18 mouse cellular contexts compared by ENCODE assay signal in genomic region chr4:151171117-151171516, GRCm38 (mm10).
DNase-seq lines count a peak whose midpoint lies in the region; ATAC-seq and TF ChIP-seq lines count a peak whose summit lies in the region.
"Had no signal": no experiment of that assay in that cellular context is flagged by ENCODE, and none has a peak within 500 bp of the region (broad histone marks: within the 10 kb centered on the region; RNA-seq: fewer than 3 reads in every experiment).

No protein-coding gene starts in this region.

- no peaks in the 10 kb centered on the region for H3K9me3 ChIP-seq in forebrain, embryonic 16.5 days (ENCODE audit: control insufficient read depth, low read length)
- H3K9me3 ChIP-seq in forebrain, embryonic 14.5 days (replicated peaks; ENCODE audit: control insufficient read depth, low read length): no peaks in the 10 kb centered on the region
- H3K9me3 ChIP-seq in lung, postnatal 0 days (ENCODE audit: low read length): no peaks in the 10 kb centered on the region
- no peaks in the 10 kb centered on the region for H3K9me3 ChIP-seq in intestine, embryonic 14.5 days (ENCODE audit: control insufficient read depth, low read length)
- H3K9me3 ChIP-seq in stomach, embryonic 14.5 days (ENCODE audit: control insufficient read depth, low read depth, low read length): no peaks in the 10 kb centered on the region
- H3K9me3 ChIP-seq: embryonic facial prominence, embryonic 12.5 days; liver, embryonic 12.5 days had no signal

- H3K27me3 ChIP-seq in forebrain, embryonic 16.5 days (replicated peaks; ENCODE audit: control insufficient read depth, insufficient read depth, low read length): peaks cover 19% of the 10 kb centered on the region
- 0 out of 2 replicates have a peak, but pooled peaks cover 12% of the 10 kb centered on the region for H3K27me3 ChIP-seq in forebrain, embryonic 14.5 days (replicated peaks; ENCODE audit: control insufficient read depth, insufficient read depth, low read length)
- 0 out of 2 replicates have a peak, but pooled peaks cover 4% of the 10 kb centered on the region for H3K27me3 ChIP-seq in lung, postnatal 0 days (replicated peaks; ENCODE audit: insufficient read depth, low read length)
- H3K27me3 ChIP-seq in intestine, embryonic 14.5 days (replicated peaks; ENCODE audit: control insufficient read depth, insufficient read depth, low read length): no peaks in the 10 kb centered on the region
- no peaks in the 10 kb centered on the region for H3K27me3 ChIP-seq in stomach, embryonic 14.5 days (ENCODE audit: control insufficient read depth, insufficient read depth, low read length)
- H3K27me3 ChIP-seq: liver, embryonic 12.5 days had no signal

- no peak overlapping the region; the same call in 1 of the 2 replicates for H3K27ac ChIP-seq in forebrain, embryonic 16.5 days (ENCODE audit: low read length)
- no peak overlapping the region for H3K27ac ChIP-seq in forebrain, embryonic 14.5 days (ENCODE audit: low read depth, low read length)
- no peak overlapping the region for H3K27ac ChIP-seq in lung, postnatal 0 days (ENCODE audit: low read length)
- no peak overlapping the region for H3K27ac ChIP-seq in intestine, embryonic 14.5 days (ENCODE audit: low read depth)
- H3K27ac ChIP-seq in stomach, embryonic 14.5 days (ENCODE audit: low read length): peak overlapping the region; percentile 4; the same call in 1 of the 2 replicates
- H3K27ac ChIP-seq: embryonic facial prominence, embryonic 12.5 days; gastrocnemius, adult 2 months; liver, embryonic 12.5 days; macrophage had no signal

- 0 out of 2 replicates have a peak, but pooled peaks have one; percentile 21 for ATAC-seq in forebrain, embryonic 16.5 days
- no peak for ATAC-seq in forebrain, embryonic 14.5 days
- no peak for ATAC-seq in lung, postnatal 0 days
- no peak; the same call in 1 of the 2 replicates for ATAC-seq in intestine, embryonic 14.5 days (replicated peaks; ENCODE audit: low FRiP score, low TSS enrichment, low read depth)
- ATAC-seq in stomach, embryonic 14.5 days (ENCODE audit: insufficient number of reproducible peaks, insufficient read depth, low FRiP score, low read depth): 0 out of 2 replicates have a peak, but pooled peaks have one; percentile 5
- ATAC-seq: liver, embryonic 12.5 days; Patski had no signal

- H3K4me3 ChIP-seq in forebrain, embryonic 16.5 days (replicated peaks; ENCODE audit: low read length): no peak overlapping the region
- no peak overlapping the region for H3K4me3 ChIP-seq in forebrain, embryonic 14.5 days (ENCODE audit: low read depth, low read length)
- H3K4me3 ChIP-seq in lung, postnatal 0 days (ENCODE audit: low read depth, low read length): no peak overlapping the region
- no peak overlapping the region for H3K4me3 ChIP-seq in intestine, embryonic 14.5 days (ENCODE audit: low read depth, low read length)
- no peak overlapping the region for H3K4me3 ChIP-seq in stomach, embryonic 14.5 days (ENCODE audit: low read depth, low read length)
- H3K4me3 ChIP-seq: embryonic facial prominence, embryonic 12.5 days; gastrocnemius, adult 2 months; liver, embryonic 12.5 days had no signal

- H3K4me1 ChIP-seq in forebrain, embryonic 16.5 days (replicated peaks; ENCODE audit: control insufficient read depth, insufficient read depth, low read length): peaks cover 33% of the 10 kb centered on the region
- H3K4me1 ChIP-seq in forebrain, embryonic 14.5 days (ENCODE audit: control insufficient read depth, insufficient read depth, low read length): peaks cover 14% of the 10 kb centered on the region
- H3K4me1 ChIP-seq in lung, postnatal 0 days (ENCODE audit: insufficient read depth, low read depth, low read length): peaks cover 5% of the 10 kb centered on the region; the same call in 1 of the 2 replicates
- H3K4me1 ChIP-seq in intestine, embryonic 14.5 days (replicated peaks; ENCODE audit: control insufficient read depth, insufficient read depth, low read length): peaks cover 24% of the 10 kb centered on the region
- peaks cover 9% of the 10 kb centered on the region; the same call in 1 of the 2 replicates for H3K4me1 ChIP-seq in stomach, embryonic 14.5 days (ENCODE audit: control insufficient read depth, insufficient read depth, low read length)
- H3K4me1 ChIP-seq: embryonic facial prominence, embryonic 12.5 days; liver, embryonic 12.5 days had no signal

- 79% methylated on average over 3 of the region's 3 CpGs for WGBS in forebrain, embryonic 16.5 days
- WGBS in forebrain, embryonic 14.5 days: 70% methylated on average over 3 of the region's 3 CpGs
- WGBS in lung, postnatal 0 days: 61% methylated on average over 3 of the region's 3 CpGs
- WGBS in intestine, embryonic 14.5 days: 45% methylated on average over 3 of the region's 3 CpGs
- WGBS in stomach, embryonic 14.5 days: 53% methylated on average over 3 of the region's 3 CpGs

- no peaks in the 10 kb centered on the region for H3K36me3 ChIP-seq in forebrain, embryonic 16.5 days (ENCODE audit: control insufficient read depth, insufficient read depth)
- H3K36me3 ChIP-seq in forebrain, embryonic 14.5 days (ENCODE audit: control insufficient read depth, insufficient read depth, low read length): no peaks in the 10 kb centered on the region
- H3K36me3 ChIP-seq in lung, postnatal 0 days (ENCODE audit: insufficient read depth, low read length): no peaks in the 10 kb centered on the region
- H3K36me3 ChIP-seq in intestine, embryonic 14.5 days (ENCODE audit: control insufficient read depth, insufficient read depth, low read length): no peaks in the 10 kb centered on the region
- H3K36me3 ChIP-seq in stomach, embryonic 14.5 days (ENCODE audit: control insufficient read depth, insufficient read depth, low read length): no peaks in the 10 kb centered on the region
- H3K36me3 ChIP-seq: embryonic facial prominence, embryonic 12.5 days; liver, embryonic 12.5 days had no signal

- no peak overlapping the region for H3K4me2 ChIP-seq in forebrain, embryonic 16.5 days (ENCODE audit: low read length)
- no peak overlapping the region for H3K4me2 ChIP-seq in forebrain, embryonic 14.5 days (ENCODE audit: low read length)
- H3K4me2 ChIP-seq in lung, postnatal 0 days (replicated peaks; ENCODE audit: low read depth, low read length): 0 out of 2 replicates have a peak overlapping the region, but pooled peaks have one; percentile 22
- peak overlapping the region; percentile 33 for H3K4me2 ChIP-seq in intestine, embryonic 14.5 days (ENCODE audit: low read length)
- H3K4me2 ChIP-seq in stomach, embryonic 14.5 days (replicated peaks; ENCODE audit: low read depth, low read length): peak overlapping the region; percentile 36
- H3K4me2 ChIP-seq: embryonic facial prominence, embryonic 12.5 days; liver, embryonic 12.5 days had no signal

- TF ChIP-seq EP300 in lung, postnatal 0 days (IDR thresholded peaks at IDR 0.05): no peak

- H3K9ac ChIP-seq in forebrain, embryonic 16.5 days (replicated peaks; ENCODE audit: low read depth, low read length): no peak overlapping the region
- H3K9ac ChIP-seq in forebrain, embryonic 14.5 days (ENCODE audit: low read length): no peak overlapping the region
- H3K9ac ChIP-seq in lung, postnatal 0 days (replicated peaks; ENCODE audit: low read depth): no peak overlapping the region
- H3K9ac ChIP-seq in intestine, embryonic 14.5 days (ENCODE audit: low read length): no peak overlapping the region
- no peak overlapping the region for H3K9ac ChIP-seq in stomach, embryonic 14.5 days (replicated peaks; ENCODE audit: low read depth, low read length)
- H3K9ac ChIP-seq: embryonic facial prominence, embryonic 12.5 days; liver, embryonic 12.5 days had no signal

- no peak for TF ChIP-seq CTCF in lung, postnatal 0 days (IDR thresholded peaks at IDR 0.05)

- no peak for DNase-seq in forebrain, embryonic 14.5 days (ENCODE audit: low spot score)
- no peak for DNase-seq in lung, postnatal 0 days (ENCODE audit: low spot score)
- no peak for DNase-seq in lung, postnatal 4 days
- no peak for DNase-seq in intestine, embryonic 14.5 days (ENCODE audit: low spot score)
- DNase-seq in urinary bladder, postnatal 14 days (ENCODE audit: low spot score): no peak
- DNase-seq in spleen, postnatal 36 days (ENCODE audit: low spot score in 2 of 2): no peak
- DNase-seq: cerebellum, adult 11-12 months; gastrocnemius, adult 2 months; heart, adult 18-20 months; kidney, adult 18-20 months; layer of hippocampus, postnatal 36 days; spleen, adult 18-20 months had no signal

Comparison
In these comparisons a context has a peak if more than half of its experiments do, and no peak if none do; other contexts are left out.
1. ATAC-seq: peak in forebrain, embryonic 16.5 days (single experiment) and stomach, embryonic 14.5 days (single experiment); none in forebrain, embryonic 14.5 days (single experiment), lung, postnatal 0 days (single experiment) and intestine, embryonic 14.5 days (single experiment).
2. H3K4me2 ChIP-seq: peak in lung, postnatal 0 days (single experiment), intestine, embryonic 14.5 days (single experiment) and stomach, embryonic 14.5 days (single experiment); none in forebrain, embryonic 16.5 days (single experiment) and forebrain, embryonic 14.5 days (single experiment).